Mouse (Mus musculus) bone marrow, adult 2 months (tissue): ENCODE data around the gene Slc26a10.

Experiments
- CTCF ChIP-seq: fragments of 200-500 bp; IDR thresholded peaks from 2 replicates; pipeline ENCODE4 v1.5.1; 2011; ENCODE audit warnings: low read length, control low read depth; ENCODE audit not compliant: control insufficient read depth, insufficient read depth
- POLR2A ChIP-seq: fragments of 200-500 bp; IDR thresholded peaks from 2 replicates; pipeline ENCODE4 v1.6.1; 2011; ENCODE audit warnings: low read depth, mild to moderate bottlenecking, control low read depth, low read length, borderline replicate concordance; ENCODE audit not compliant: control insufficient read depth

DNA sequence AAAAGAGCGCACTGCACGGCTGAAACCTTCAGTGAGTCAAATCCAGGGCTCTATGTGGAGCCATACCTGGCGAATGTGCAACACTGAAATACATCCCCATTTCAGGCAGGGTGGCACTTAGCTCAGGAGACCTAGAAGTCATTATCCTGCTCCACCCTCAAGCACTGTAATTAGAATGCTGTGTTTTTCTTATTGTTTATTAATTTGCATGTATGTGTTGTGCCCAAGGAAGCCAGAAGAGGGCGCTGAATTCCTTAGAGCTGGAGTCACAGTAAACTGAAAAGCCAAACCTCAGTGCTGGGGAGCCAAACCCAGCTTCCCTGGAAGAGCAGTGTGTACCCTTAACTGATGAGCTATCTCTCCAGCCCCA, 57.0 kb downstream of the Slc26a10 start:
- peak; percentile 41 for TF ChIP-seq CTCF
- no peak for TF ChIP-seq POLR2A
